Mouse (Mus musculus) left cerebral cortex, adult 11 months (tissue): ENCODE data around the gene Prkce.
A peak's percentile ranks its signal among the peaks of the same experiment; 100 is the strongest.

Experiments used
- DNase-seq: peaks from one replicate; pipeline ENCODE4 v3.0.0; 2022; ENCODE audit warnings: low spot score

Prkce gene

GRCm38 (mm10) chr17:86167320-86168230, at the start of gene Prkce:
Gene Prkce (plus strand): TSS chr17:86167785.
- peak; percentile 65 for DNase-seq

GRCm38 (mm10) chr17:86123146-86123545, 44.4 kb upstream of the Prkce start:
- no peak for DNase-seq

- no peak for DNase-seq
These were observed 41.7 kb upstream of the Prkce start for GRCm38 (mm10) chr17:86125908-86126307.

- no peak for DNase-seq
These were observed 39.4 kb upstream of the Prkce start for GRCm38 (mm10) chr17:86128198-86128597.

- no peak for DNase-seq
These were observed 35.1 kb upstream of the Prkce start for GRCm38 (mm10) chr17:86132534-86132933.

- no peak for DNase-seq
These were observed 33.1 kb upstream of the Prkce start for GRCm38 (mm10) chr17:86134461-86134860.

GRCm38 (mm10) chr17:86135835-86136234, 31.8 kb upstream of the Prkce start:
- DNase-seq = no peak

- no peak for DNase-seq
These were observed 23.0 kb upstream of the Prkce start for GRCm38 (mm10) chr17:86144537-86145078.

GRCm38 (mm10) chr17:86145079-86145951, 22.3 kb upstream of the Prkce start, which contains the start of gene Srbd1:
Gene Srbd1 (minus strand): TSS chr17:86145175.
- peak; percentile 71 for DNase-seq

- DNase-seq = no peak
These were observed 17.9 kb upstream of the Prkce start for GRCm38 (mm10) chr17:86149726-86150125.

- peak; percentile 79 for DNase-seq
These were observed 16.7 kb upstream of the Prkce start for GRCm38 (mm10) chr17:86150867-86151348.

- DNase-seq = no peak
These were observed 10.6 kb upstream of the Prkce start for GRCm38 (mm10) chr17:86156999-86157398.

- no peak for DNase-seq
These were observed 4.9 kb upstream of the Prkce start for GRCm38 (mm10) chr17:86162672-86163071.

- DNase-seq = no peak
These were observed 3.2 kb upstream of the Prkce start for GRCm38 (mm10) chr17:86164416-86164815.

- DNase-seq = no peak
These were observed 1.5 kb upstream of the Prkce start for GRCm38 (mm10) chr17:86166051-86166566.

GRCm38 (mm10) chr17:86166567-86167319, 842 bp upstream of the Prkce start:
- no peak for DNase-seq

- DNase-seq = no peak
These were observed 821 bp downstream of the Prkce start for GRCm38 (mm10) chr17:86168231-86168981.

GRCm38 (mm10) chr17:86169092-86169491, 1.5 kb downstream of the Prkce start:
- DNase-seq = no peak

- DNase-seq = no peak
These were observed 2.8 kb downstream of the Prkce start for GRCm38 (mm10) chr17:86170164-86170958.

- DNase-seq = no peak
These were observed 7.9 kb downstream of the Prkce start for GRCm38 (mm10) chr17:86175516-86175915.
